Mouse (Mus musculus) forebrain, embryonic 10.5 days (tissue): ENCODE measurements at regions not wholly inside any gene's neighbourhood (a gene's known extent, or its start where the extent isn't known, plus 50 kb on each side); places are given as distances from the start of the nearest gene placed in this dataset.

ENCODE experiments used
- DNase-seq: peaks from one replicate; pipeline ENCODE4 v3.0.0-alpha.2; 2017; ENCODE audit warnings: low spot score; ENCODE audit errors: extremely low spot score
- H3K27ac ChIP-seq: fragments of 300-500 bp; sonication (generic); 2 replicates; pipeline ENCODE4 v1.5.1; 2016; ENCODE audit warnings: mild to moderate bottlenecking
- H3K27me3 ChIP-seq: fragments of 300-500 bp; sonication (generic); 2 replicates; pipeline ENCODE4 v1.6.1; 2016; ENCODE audit warnings: mild to moderate bottlenecking; ENCODE audit not compliant: poor library complexity, severe bottlenecking
- H3K36me3 ChIP-seq: fragments of 300-500 bp; sonication (generic); replicated peaks from 2 replicates; pipeline ENCODE4 v1.6.1; 2016; ENCODE audit warnings: mild to moderate bottlenecking, moderate library complexity
- H3K4me1 ChIP-seq: fragments of 300-500 bp; sonication (generic); 2 replicates; pipeline ENCODE4 v1.6.1; 2016
- H3K4me3 ChIP-seq: fragments of 300-500 bp; sonication (generic); 2 replicates; pipeline ENCODE4 v1.5.1; 2016; ENCODE audit warnings: mild to moderate bottlenecking, moderate library complexity
- H3K9me3 ChIP-seq: fragments of 300-500 bp; sonication (generic); 2 replicates; pipeline ENCODE4 v1.6.1; 2016; ENCODE audit warnings: mild to moderate bottlenecking, moderate library complexity
- WGBS: fragments of 180-500 bp; shearing (Covaris S2); methylation state at CpG from one replicate; pipeline ENCODE4 v1.1.7; 2016; 5-methylcytosine and 5-hydroxymethylcytosine counted together

GRCm38 (mm10) chr8:86350128-86350527 is 230.4 kb downstream of the Abcc12 start:
- Histone ChIP-seq H3K4me3 (no peak overlapping the region), H3K36me3 (no peaks in the 10 kb centered on the region), H3K9me3 (peaks cover 8% of the 10 kb centered on the region; the same call in 1 of the 2 replicates), H3K27me3 (no peaks in the 10 kb centered on the region), H3K4me1 (no peaks in the 10 kb centered on the region), H3K27ac (no peak overlapping the region)
- DNase-seq = no peak
- WGBS = 91% methylated on average over 2 of the region's 2 CpGs

- H3K4me1 ChIP-seq = peaks cover 9% of the 10 kb centered on the region
- H3K36me3 ChIP-seq = no peaks in the 10 kb centered on the region
- no peak overlapping the region for H3K4me3 ChIP-seq
- WGBS = 80% methylated on average over 8 of the region's 8 CpGs
- H3K27ac ChIP-seq = no peak overlapping the region
- DNase-seq = no peak
- no peaks in the 10 kb centered on the region for H3K27me3 ChIP-seq
- H3K9me3 ChIP-seq = no peaks in the 10 kb centered on the region
Observed at GRCm38 (mm10) chr8:86342016-86342684, 238.3 kb downstream of the Abcc12 start.

- Histone ChIP-seq H3K4me3 (no peak overlapping the region), H3K27ac (no peak overlapping the region), H3K4me1 (peaks cover 9% of the 10 kb centered on the region), H3K27me3 (no peaks in the 10 kb centered on the region), H3K9me3 (no peaks in the 10 kb centered on the region), H3K36me3 (no peaks in the 10 kb centered on the region)
- 87% methylated on average over 18 of the region's 18 CpGs for WGBS
- DNase-seq = no peak
Observed at GRCm38 (mm10) chr8:86338574-86339264, 241.8 kb downstream of the Abcc12 start.

- H3K4me3 ChIP-seq = no peak overlapping the region
- H3K27me3 ChIP-seq = peaks cover 59% of the 10 kb centered on the region
- no peak overlapping the region for H3K27ac ChIP-seq
- peaks cover 12% of the 10 kb centered on the region for H3K4me1 ChIP-seq
- H3K36me3 ChIP-seq = no peaks in the 10 kb centered on the region
- WGBS = 89% methylated on average over 6 of the region's 6 CpGs
- H3K9me3 ChIP-seq = no peaks in the 10 kb centered on the region
- DNase-seq = no peak
Observed at GRCm38 (mm10) chr8:86331383-86331782, 249.1 kb downstream of the Abcc12 start.

GRCm38 (mm10) chr8:86328626-86329025 is 251.9 kb downstream of the Abcc12 start:
- Histone ChIP-seq H3K9me3 (no peaks in the 10 kb centered on the region), H3K4me3 (no peak overlapping the region), H3K4me1 (peaks cover 12% of the 10 kb centered on the region), H3K36me3 (no peaks in the 10 kb centered on the region), H3K27me3 (peaks cover 80% of the 10 kb centered on the region), H3K27ac (0 out of 2 replicates have a peak overlapping the region, but pooled peaks have one; percentile 1)
- peak; percentile 25 for DNase-seq
- WGBS = 33% methylated on average over 7 of the region's 7 CpGs

GRCm38 (mm10) chr8:86327982-86328381 is 252.5 kb downstream of the Abcc12 start:
- H3K27ac ChIP-seq = no peak overlapping the region
- H3K4me1 ChIP-seq = peaks cover 12% of the 10 kb centered on the region
- H3K4me3 ChIP-seq = no peak overlapping the region
- H3K27me3 ChIP-seq = peaks cover 78% of the 10 kb centered on the region
- H3K36me3 ChIP-seq = no peaks in the 10 kb centered on the region
- no peaks in the 10 kb centered on the region for H3K9me3 ChIP-seq
- no peak for DNase-seq
- WGBS = 80% methylated on average over 3 of the region's 3 CpGs

GRCm38 (mm10) chr8:86325040-86325439 is 255.4 kb downstream of the Abcc12 start:
- H3K4me1 ChIP-seq = peaks cover 17% of the 10 kb centered on the region
- peaks cover 49% of the 10 kb centered on the region for H3K27me3 ChIP-seq
- no peaks in the 10 kb centered on the region for H3K9me3 ChIP-seq
- no peak overlapping the region for H3K4me3 ChIP-seq
- 91% methylated on average over 7 of the region's 7 CpGs for WGBS
- no peak for DNase-seq
- H3K36me3 ChIP-seq = no peaks in the 10 kb centered on the region
- no peak overlapping the region for H3K27ac ChIP-seq

- Histone ChIP-seq H3K9me3 (no peaks in the 10 kb centered on the region), H3K27ac (no peak overlapping the region), H3K4me1 (peaks cover 17% of the 10 kb centered on the region), H3K4me3 (no peak overlapping the region), H3K36me3 (no peaks in the 10 kb centered on the region), H3K27me3 (peaks cover 44% of the 10 kb centered on the region)
- 79% methylated on average over 4 of the region's 4 CpGs for WGBS
- no peak for DNase-seq
Observed at GRCm38 (mm10) chr8:86324542-86324941, 255.9 kb downstream of the Abcc12 start.

- no peak for DNase-seq
- Histone ChIP-seq H3K27me3 (peaks cover 39% of the 10 kb centered on the region), H3K4me3 (no peak overlapping the region), H3K36me3 (no peaks in the 10 kb centered on the region), H3K4me1 (peaks cover 13% of the 10 kb centered on the region), H3K9me3 (no peaks in the 10 kb centered on the region), H3K27ac (no peak overlapping the region)
- WGBS = 89% methylated on average over 2 of the region's 2 CpGs
Observed at GRCm38 (mm10) chr8:86323823-86324222, 256.7 kb downstream of the Abcc12 start.

- Histone ChIP-seq H3K4me1 (0 out of 2 replicates have a peak, but pooled peaks cover 4% of the 10 kb centered on the region), H3K36me3 (no peaks in the 10 kb centered on the region), H3K4me3 (no peak overlapping the region), H3K27ac (no peak overlapping the region), H3K9me3 (no peaks in the 10 kb centered on the region), H3K27me3 (peaks cover 32% of the 10 kb centered on the region)
- WGBS = 77% methylated on average over 1 of the region's 1 CpGs
- no peak for DNase-seq
Observed at GRCm38 (mm10) chr8:86322494-86322893, 258.0 kb downstream of the Abcc12 start.

- Histone ChIP-seq H3K4me1 (0 out of 2 replicates have a peak, but pooled peaks cover 4% of the 10 kb centered on the region), H3K9me3 (no peaks in the 10 kb centered on the region), H3K27me3 (peaks cover 17% of the 10 kb centered on the region), H3K36me3 (no peaks in the 10 kb centered on the region), H3K27ac (no peak overlapping the region), H3K4me3 (no peak overlapping the region)
- DNase-seq = no peak
- 89% methylated on average over 3 of the region's 3 CpGs for WGBS
Observed at GRCm38 (mm10) chr8:86320938-86321337, 259.5 kb downstream of the Abcc12 start.

GRCm38 (mm10) chr8:86318531-86318930 is 262.0 kb downstream of the Abcc12 start:
- H3K27ac ChIP-seq = no peak overlapping the region
- H3K27me3 ChIP-seq = no peaks in the 10 kb centered on the region
- 0 out of 2 replicates have a peak, but pooled peaks cover 4% of the 10 kb centered on the region for H3K4me1 ChIP-seq
- WGBS = 70% methylated on average over 3 of the region's 3 CpGs
- H3K4me3 ChIP-seq = no peak overlapping the region
- DNase-seq = no peak
- H3K36me3 ChIP-seq = no peaks in the 10 kb centered on the region
- H3K9me3 ChIP-seq = no peaks in the 10 kb centered on the region

- no peak overlapping the region for H3K4me3 ChIP-seq
- no peaks in the 10 kb centered on the region for H3K9me3 ChIP-seq
- 90% methylated on average over 7 of the region's 7 CpGs for WGBS
- H3K36me3 ChIP-seq = no peaks in the 10 kb centered on the region
- no peaks in the 10 kb centered on the region for H3K27me3 ChIP-seq
- no peaks in the 10 kb centered on the region for H3K4me1 ChIP-seq
- H3K27ac ChIP-seq = no peak overlapping the region
- DNase-seq = no peak
Observed at GRCm38 (mm10) chr8:86316236-86316635, 264.2 kb downstream of the Abcc12 start.
